Mouse (Mus musculus) heart, postnatal 4 days (tissue): ENCODE measurements at regions not wholly inside any gene's neighbourhood (a gene's known extent, or its start where the extent isn't known, plus 50 kb on each side); places are given as distances from the start of the nearest gene placed in this dataset.

ENCODE experiments used
- DNase-seq: peaks from one replicate; pipeline ENCODE4 v3.0.0; 2021

DNA sequence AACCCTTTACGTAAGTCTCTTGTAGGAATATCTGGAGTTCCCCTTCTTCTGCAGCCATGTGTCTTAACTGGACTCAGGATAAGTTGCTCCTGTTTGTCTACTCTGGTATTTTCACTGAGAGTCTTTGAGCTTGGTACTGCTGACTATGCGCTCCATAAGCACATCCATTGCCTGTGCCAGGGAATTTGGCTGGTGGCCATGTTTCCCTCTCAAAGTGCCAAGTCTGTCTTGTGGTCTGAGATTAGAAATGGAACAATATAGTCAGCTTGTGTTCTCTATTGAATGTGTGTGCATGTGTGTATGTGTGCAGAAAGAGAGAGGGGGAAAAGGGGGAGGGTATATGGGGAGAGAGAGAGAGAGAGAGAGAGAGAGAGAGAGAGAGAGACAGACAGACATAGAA lies 263.7 kb downstream of the Olfm4 start:
- DNase-seq, result peak; percentile 82

DNA sequence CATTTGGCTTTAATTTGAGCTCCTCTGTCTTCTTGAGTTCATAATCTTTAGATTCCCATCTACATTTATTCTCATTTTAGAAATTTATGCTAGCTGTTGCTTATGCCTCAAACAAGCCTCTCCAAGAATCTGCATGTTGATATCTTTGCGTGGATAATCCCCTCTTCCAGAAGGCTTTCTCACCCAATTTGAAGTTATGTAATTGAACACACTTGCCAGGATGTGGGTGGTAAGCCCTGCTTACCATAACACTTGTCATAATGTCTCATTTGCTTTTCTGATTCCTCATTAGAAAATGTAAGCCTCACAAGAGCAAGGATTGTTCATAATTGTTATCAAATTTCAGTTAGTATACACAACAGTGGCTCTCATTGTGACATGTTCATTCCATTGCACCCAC lies 266.0 kb downstream of the Olfm4 start:
- no peak for DNase-seq

DNA sequence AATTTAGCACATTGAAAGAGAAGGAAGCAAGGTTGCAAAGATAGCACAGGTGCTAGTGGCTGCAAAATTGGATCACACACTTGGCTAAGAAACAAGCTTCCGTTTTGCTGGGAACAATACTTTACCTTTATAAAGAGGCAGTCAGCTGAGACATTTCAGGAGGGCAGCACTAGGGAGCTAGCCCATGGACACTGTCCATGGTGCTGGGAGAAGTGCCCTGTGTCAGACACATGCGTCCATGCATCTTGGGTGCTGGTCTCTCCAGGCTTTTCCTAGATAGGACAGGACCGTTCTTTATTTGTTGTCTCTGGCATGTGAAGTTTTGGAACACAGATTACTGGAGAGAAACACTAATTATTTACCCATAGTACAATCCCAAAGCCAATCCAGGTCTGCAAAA lies 273.2 kb downstream of the Olfm4 start:
- DNase-seq, result peak; percentile 45

DNA sequence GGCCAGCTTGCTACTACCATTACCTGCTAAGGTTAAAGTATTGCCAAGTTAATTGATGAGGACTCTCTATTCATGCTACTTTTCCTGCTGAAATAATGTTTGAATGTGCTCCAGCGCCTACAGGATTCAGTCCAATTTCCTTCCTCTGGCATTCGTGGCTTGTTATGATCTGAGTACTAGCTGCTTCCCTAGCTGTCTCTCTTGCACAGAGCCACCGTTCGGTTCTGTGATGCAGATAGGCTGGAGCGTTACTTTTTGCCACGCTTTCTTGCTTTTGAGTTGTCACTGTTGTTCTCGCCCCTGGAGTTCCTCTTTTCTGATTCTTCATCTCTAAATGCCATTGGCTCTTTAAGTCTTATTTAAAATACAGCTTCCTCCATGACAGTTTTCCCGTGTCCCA lies 279.3 kb downstream of the Olfm4 start:
- DNase-seq, result no peak

DNA sequence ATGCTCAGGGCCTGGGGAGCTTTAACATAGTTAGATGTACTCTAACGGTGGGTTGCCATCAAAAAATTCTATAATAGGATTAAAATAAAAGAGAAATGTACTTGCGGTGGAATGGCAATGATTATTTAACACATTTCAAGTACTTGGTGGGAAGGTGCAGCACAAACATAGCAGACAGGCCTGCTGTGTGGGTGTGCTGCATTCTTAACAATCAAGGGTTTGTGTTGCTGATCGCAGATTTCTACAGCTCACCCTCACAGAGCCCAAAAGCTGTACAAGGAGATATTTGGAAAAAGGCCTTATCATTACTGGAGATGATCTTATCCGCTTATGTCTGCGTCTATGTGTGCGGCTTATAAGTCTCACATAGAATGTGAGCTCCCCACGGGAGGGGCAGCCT lies 281.2 kb downstream of the Olfm4 start:
- DNase-seq, result no peak

DNA sequence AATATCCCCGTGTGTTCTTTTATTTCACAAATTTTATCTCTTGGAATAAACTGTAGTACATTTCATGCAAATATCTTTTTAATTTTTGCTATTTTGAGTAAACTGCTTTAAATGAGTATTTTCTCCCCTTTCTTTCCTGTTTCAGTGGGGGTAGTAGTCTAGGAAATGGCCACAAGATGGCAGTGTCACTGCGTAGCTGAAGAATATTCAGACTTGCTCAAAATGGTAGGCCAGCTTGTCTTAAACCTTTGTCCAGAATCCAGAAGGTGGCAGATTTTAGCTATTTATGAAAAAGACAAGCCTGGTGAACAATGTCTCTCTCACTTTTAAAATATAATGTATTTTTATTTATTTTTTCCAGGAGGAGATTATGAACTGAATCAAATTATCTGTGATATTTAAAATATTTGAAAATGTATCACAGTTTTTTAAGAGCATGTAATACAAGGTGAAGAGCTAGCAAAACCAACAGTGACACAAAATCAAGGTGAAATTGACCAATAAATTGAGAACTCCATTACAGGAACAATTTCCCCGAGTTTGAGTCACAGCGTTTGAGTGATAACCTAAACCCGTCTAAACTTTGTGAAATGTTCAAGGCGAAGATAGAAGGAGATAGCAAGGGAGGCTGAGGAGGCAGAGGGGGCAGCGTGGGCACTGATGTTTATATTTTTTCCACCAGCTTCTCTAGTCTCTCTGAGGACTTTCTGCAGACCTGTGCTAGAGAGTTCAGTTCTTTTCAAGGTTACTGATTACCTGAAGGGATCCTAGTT lies 285.5 kb downstream of the Olfm4 start:
- DNase-seq, result peak; percentile 62

DNA sequence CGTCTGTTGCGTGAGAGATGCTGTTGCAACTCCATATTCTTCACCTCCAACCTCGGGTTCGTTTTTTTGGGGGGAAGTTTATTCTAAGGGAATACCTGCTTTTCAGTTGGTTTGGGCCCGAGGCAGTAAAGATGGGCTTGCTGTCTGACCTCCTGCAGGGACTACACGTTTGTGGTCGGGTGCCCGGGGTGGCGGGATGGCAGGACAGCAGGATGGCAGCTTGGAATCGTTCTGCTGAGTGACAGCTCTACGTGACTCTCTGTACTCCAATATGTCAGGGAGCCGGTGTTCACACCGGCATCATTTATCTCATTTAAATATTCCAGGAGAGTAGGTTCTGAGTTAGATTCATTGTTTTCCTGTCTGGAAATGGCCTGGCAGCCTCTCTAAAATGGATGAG lies 286.2 kb downstream of the Olfm4 start:
- no peak for DNase-seq

DNA sequence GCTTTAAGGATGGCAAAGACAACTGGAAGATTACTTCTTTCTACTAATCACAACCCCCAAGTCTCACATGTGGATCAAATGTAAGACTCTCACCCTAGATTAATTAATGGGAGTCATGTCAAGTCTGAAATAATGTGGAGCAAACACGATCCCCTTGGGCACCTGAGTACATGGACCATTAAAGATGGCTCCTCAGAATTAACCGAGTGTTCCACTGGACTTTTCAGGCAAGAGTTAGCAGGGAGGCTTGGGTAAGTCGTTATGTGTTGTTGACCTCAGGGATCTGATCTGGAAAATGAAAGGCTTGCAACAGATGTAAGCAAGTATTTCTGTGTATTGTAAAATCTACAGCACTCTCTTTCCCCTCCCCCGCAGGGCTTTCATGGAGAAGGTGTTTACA lies 296.3 kb downstream of the Olfm4 start:
- DNase-seq, result no peak

DNA sequence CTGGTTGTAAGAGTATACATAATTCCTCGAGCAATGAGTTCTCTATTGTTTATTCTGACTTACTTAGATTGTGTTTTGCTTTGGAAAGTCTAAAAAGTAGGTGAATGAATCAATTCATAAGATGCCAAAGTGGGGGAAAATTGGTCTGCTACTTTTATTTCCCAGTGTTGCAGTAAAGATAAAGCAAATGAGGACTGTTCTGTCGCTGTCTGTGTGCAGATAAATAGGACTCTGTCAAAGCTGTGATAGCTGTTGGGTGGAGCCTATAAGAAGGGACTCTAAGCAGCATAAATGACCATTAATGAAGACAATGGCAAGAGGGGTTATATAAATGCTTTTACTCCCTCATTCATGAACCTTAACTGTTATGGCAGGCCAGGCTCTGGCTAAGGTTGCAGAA lies 299.8 kb downstream of the Olfm4 start:
- no peak for DNase-seq

DNA sequence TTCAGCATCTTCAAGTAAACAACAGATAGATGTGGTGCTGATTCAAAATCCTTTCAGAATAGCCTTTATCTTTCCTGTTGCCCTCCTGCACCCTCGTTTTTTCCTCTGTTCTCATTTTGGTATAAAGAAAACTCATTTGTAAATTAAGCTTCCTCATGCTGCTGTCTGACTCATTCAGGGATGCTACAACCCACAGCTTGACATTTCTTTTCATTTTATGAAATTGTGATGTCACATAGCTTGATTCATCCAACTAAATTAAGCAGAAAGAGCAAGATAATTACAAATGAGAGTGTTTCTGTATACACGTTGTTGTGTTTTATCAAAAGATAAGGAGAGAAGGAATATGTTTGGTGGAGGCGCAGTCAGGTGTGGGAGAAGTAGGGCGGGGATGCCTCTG lies 307.5 kb downstream of the Olfm4 start:
- DNase-seq, result no peak

DNA sequence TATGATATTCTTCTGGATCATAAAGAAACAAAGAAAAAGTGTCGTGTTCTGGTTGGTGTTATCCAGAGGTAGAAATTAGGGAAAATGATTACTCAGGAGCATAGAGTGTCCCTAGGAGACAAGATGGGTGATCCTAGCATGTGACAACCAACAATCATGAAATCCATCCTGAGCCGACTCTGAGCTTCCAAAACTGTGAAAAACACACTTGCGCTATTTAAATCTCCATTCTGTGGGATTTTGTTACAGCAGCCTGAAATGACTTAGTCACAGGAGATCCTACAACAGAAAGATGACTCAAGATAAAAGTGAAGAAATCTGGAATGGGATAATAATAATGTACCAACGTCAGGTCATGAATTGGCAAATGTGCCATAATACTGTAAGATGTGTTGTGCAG lies 309.5 kb downstream of the Olfm4 start:
- no peak for DNase-seq

DNA sequence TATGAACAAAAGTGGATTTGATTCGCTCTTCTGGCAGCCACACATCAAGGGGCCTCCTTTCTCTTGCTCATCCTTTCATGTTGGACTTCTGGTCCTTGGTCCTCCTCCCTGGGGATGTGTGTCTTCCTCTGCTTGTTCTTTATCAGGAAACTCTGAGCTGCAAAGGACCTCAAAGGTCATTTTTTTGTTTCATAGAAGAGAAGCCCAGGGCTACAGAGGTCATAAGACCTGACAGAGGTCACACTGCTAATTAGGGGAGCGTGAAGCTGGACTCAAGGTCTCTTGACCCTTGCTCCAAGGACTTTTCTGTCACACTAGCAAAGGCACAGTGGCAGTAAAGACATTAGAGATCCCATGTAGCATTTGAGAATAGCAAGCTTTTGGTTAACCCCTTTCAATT lies 345.8 kb downstream of the Olfm4 start:
- no peak for DNase-seq

DNA sequence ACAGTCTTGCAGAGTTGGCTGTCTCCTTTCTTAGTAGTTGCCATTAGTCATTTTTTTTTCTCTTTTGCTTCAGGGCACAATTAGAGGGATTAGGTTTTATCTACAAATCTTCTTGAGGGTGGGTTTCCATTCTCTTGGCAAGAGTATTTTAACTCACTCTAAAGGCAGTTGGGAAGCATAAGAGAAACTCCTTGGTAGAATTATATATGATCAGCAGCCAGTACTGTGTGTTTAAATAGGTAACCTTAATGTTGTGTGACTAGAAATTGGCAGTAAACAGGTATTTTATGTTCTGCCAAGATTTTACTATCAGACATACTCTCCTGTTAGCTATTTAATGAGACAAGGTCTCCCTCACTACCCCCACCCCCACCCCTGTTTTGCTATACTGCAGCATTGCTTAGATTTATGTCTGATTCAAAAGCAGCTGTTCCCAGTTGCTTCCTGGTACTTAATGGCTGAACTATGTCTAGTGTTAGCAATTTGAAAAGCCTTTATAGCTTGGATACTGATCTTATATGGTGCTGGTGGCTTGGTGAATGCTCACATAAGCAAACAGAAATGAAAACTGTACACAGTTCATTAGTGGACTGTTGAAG lies 378.2 kb downstream of the Olfm4 start:
- no peak for DNase-seq

DNA sequence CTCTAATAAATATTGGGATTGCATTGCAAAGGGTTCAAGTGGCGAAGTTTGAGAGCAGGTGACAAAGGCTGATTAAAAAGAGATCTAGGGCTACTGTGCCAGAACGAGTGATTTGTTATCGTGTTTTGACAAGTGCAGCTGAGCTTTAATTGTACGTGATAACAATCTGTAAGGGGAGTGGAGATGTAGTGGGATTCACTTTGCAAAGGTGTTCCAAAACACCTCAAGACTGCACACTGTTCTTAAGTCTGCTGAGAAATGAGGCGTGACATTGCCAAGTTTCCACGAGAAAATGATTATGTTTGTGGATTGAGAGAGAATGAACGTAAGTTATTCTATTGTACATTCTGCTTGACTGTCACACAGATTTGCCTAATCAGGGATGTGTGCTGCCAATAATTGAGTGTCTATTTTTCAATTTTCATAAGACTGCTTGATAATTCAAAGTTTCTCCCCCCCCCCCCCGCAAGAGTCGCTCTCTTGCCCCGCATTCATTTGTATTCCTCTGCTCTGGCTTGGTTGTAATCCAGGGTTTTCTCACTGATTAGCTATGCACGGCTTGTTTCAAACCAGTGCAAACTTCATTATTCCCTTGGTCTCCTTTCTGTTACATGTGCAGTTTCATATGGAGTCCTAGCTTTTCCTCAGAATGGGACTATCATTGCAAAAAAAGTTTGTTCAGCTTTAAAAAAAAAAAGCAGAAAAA lies 385.7 kb downstream of the Olfm4 start:
- DNase-seq, result no peak

DNA sequence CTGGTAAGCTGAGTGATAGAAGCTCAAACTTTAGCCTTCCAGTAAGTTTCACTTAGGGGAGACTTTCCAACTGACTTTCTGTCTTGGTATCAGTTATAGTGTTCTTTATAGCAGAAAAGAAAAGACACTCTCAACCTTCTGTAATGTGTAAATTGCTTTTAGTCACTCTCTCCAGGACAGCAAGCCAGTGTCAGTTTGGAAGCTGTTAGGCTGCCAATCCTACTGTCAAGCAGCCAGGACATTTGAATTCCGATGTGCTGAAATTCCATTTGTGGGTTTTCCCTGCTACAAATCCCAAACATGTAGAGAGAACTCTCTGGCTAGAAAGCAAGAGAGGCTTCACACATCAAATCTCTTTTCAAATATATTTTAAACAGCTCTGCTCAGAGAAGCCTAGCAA lies 390.4 kb downstream of the Olfm4 start:
- no peak for DNase-seq

DNA sequence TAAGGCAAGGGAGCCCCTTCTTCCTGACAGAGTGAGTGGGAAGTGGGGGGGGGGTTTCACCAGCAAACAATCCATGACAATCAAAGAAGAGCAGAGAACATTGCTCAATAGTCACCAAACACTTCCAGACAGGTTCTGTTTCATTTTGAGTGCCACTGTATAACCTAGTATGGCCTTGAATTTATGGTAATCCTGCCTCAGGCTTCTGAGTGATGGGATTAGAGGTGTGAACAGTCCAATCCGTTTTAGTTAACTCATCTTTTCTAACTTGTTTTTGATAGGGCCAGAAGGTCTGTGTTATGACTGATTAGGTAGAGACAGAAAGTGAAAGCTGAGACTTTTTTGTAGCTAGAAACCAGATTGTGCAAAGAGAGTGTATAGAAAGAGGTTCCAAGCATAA lies 393.2 kb downstream of the Olfm4 start:
- DNase-seq, result no peak

DNA sequence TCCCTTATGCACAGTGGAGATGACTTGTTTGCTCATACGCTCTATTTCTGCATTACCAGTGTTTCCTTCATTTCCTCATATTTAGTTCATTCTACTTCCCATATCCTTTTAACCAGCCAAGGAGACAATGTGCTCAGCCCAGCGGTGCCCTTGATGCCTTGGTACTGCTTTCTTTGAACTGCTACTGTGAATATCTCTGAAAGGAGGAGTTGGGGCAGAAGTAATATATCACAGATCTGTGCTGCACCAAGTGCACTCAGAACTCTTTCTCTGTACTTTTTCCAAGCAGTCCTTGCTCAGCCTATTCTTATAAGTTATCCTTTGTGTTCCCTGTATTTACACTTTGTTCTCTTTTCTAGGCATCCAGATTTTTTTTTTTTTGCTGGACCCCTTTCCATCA lies 407.5 kb downstream of the Olfm4 start:
- no peak for DNase-seq

DNA sequence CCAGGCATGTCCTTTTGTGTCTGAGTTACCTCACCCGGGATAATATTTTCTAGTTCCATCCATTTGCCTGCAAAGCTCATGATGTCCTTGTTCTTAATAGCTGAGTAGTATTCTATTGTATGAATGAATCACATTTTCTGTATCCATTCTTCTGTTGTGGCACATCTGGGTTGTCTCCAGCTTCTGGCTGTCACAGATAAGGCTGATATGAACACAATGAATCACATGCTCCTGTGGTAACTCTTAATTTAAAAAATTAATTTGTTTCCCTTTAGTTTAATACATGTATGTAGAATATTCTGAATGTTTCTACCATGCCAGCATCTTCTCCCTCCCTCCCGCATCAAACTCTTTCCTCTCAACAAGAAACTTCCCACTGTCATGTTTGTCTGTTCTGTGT lies 424.4 kb downstream of the Olfm4 start:
- no peak for DNase-seq

DNA sequence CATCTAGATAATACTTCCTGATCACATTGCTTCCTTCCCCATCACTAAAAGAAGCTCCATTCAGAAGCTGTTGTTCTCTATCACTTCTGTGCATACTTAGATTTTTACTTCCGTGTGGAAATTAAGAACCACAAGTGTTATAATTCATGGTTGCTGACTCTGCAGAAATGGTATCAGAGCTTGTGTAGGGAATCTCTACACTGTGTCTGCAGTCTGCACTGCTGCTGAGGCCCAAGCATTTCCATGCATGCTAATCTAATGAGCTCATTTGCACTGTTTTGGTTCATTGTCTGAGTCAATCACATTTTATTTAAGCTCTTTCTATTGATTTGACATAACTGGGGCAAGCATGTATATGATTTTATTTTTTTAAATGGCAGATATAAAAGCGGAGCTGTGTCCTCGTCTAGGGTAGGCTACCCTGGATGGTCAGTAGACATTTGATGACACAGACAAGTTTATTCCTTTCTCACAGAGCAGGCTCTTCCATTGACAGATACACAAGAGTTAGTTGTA lies 435.0 kb downstream of the Olfm4 start:
- DNase-seq, result no peak

DNA sequence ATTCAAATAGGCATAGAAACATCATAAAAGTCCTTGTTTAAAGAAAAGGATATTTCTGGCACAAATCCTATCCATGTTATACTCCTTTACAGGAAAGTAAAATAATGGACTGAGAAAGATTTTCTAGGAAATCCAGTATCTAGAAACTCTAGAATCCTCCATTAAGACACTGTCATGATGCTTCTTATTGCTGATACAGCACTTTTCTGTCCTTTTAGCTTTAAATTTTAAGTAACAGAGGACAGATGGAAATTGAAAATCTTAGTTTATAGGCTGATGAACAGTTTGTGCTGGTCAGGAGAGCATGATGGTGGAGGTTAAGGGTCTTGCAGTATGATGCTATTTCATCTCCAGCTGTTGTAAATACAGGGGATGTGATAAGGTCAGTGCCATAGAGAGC lies 459.9 kb downstream of the Olfm4 start:
- no peak for DNase-seq

DNA sequence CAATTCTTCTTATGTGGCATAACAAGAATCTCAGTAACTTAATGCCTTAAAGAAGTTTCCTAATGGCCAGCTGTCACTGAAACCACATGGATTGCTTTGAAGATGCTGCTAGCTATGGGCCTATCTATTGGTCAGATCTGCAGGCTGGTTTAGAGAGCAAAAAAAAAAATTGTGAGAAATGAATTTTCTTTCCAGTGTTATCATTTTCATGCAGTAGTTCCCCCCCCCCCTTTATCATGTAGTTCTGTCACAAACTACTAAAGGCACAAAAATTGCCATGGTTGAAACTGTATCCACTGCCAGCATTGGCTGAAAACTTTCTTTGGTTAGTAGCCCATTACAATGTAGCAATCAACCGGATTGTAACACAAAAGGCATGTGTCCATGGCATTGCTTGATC lies 487.6 kb downstream of the Olfm4 start:
- no peak for DNase-seq

DNA sequence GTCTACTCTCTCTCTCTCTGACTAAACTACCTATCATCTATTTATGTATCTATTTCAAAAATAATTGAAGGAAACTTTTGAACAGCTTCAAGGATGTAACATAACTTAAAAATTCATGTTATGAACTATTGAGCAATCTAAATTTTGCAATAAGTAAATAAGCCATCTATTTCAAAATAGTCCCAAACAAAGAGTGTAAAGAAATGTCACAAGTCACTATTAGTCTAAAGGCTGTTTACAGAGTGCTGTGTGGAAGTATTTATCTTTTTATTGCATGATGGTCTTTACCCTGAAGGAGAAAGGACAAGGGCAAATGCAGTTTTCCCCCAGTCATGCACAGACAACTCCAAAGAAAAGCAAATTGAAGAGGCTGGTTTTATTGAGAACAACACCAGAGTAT lies 496.0 kb downstream of the Olfm4 start:
- DNase-seq, result no peak

DNA sequence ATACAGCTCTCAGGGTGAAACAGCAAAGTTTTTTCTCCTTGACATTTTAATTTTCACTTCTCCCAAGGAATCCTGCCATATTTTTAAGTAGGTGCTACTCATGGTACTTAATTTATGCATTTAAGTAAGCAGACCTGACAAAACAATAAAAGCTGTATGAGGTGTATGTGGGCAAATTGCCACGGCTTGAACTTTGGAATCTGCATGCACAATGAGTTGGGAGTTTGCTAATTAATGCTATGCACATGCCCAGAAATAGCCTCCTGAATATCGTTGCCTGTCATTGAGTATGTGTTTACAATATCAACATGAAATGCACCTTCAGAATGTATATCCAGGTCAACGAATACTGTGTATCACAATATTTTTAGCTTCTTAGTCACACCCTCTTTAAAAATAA lies 498.9 kb downstream of the Olfm4 start:
- no peak for DNase-seq

DNA sequence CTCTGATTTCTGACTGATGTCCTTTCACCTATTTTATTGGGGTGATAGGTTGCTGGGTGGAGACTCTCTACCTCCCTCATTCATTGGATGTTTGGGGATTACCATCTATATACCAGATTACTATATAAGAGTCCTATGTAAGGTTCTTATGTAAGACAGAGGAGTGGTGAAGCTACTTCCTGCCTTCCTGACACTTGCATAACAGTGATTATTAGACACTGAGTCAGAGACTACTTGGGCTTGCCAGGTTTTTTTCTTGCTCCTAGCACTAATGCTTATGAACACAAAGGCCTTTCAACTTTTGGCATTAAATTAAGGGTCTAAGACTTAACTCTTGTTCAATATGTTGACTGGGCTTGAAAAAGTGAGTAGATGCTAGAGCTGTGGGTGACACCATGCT lies 500.4 kb downstream of the Olfm4 start:
- DNase-seq, result no peak
